Mouse (Mus musculus) cerebellum, adult 11 months (tissue): ENCODE measurements around the gene Ldlrad3.

Source experiments
- DNase-seq: peaks from one replicate; pipeline ENCODE4 v3.0.0; 2022

Ldlrad3 gene

DNA sequence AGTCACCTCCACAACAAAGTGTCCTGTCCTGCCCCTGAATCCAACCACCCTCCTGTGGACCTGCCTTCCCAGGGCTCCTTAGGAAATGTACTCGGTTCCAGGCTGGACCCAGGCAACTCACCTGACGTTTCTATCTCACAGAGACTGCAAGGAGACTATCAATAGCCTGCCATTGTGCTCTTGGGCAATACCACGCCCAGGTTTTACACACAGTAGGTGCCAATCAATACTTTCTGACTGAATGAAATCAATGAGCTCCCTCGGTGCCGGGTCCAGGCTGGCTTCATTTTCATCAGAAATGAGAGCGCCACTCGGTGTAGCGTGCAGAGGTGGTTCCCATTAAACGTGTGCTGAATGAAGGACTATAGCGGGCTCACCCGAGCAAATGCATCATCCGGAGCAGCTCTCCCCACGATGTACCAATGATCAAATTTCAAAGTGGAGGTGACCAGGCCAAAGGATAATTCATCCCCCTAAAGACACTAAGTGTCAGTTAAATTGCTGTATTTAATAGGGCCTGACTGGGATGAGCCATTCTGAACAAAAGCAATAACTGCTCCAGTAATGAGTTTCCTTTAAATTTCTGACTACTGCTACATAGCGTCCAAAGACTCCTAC lies 43.4 kb downstream of the Ldlrad3 start:
- DNase-seq: no peak

DNA sequence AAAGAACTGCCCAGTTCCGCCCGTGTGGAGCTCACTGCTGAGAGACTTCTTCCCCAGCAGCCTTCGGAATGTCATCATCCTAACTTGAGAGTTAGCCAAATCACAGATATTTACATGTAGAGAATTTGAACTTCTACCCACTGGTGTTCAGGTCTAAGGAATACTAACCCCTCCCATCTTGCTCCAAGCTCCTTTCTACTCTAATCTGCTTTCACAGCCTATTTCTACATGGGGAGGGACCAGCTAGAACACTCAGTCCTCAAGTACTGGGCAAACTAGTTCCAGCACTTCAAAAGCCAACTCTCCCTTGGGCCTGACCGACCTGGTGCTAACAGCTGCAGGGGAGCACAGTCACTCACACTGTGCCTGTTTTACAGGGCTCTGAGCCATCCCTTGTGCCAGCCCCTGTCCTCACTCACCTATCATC lies 44.0 kb downstream of the Ldlrad3 start:
- no peak for DNase-seq

DNA sequence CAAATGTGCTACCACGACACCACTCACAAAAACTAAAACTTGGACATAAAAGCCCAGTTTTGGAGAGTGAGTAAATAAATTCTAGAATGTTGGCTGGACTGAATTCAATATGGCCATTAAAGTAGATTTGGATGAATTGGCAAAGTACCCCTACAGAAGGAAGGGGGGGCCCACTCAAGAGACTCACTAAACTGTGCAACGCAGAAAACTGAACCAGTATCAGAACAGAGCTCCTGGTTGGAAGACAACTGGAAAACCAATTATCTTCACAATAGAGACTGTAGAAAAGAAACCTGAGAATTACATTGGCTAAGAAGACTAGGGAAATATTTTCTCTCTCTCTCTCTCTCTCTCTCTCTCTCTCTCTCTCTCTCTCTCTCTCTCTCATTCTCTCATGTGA lies 45.0 kb downstream of the Ldlrad3 start:
- no peak for DNase-seq

DNA sequence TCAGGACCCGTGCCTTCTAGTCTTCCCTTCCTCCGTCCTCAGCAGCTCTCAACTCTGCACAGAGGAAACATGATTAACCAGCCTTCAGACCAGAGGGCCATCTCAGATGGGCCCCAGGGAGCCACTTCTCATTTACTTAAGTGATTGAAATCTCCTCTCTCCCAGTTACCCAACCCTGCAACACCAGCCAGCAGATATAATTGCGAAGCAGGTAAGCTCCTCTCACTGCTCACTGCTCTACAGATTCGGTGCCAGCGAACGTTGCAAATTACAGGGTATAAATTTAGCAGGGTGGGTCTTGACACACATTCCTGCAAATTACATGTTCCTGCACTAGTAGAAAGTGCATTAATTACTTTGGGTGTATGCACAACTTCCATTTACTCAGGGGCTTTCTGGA lies 48.3 kb downstream of the Ldlrad3 start:
- no peak for DNase-seq

DNA sequence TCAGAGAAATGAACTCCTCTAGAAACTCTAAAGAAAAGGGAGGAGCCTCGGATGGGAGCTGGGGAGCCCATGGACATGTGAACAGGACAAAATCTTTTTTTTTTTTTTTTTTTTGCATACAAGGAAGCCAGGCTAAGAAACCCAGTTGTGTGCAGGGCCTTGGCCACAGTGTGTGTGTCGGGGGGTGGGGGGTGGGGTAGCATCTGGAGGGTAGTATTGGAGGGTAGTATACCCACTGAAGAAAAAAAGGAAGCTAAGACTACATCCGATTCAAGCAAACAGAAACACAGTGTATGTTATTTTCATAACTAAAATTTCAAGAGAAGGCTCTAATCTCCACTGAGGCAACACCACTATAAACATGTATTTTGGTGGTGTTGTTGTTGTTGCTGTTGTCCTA lies 50.0 kb downstream of the Ldlrad3 start:
- no peak for DNase-seq

DNA sequence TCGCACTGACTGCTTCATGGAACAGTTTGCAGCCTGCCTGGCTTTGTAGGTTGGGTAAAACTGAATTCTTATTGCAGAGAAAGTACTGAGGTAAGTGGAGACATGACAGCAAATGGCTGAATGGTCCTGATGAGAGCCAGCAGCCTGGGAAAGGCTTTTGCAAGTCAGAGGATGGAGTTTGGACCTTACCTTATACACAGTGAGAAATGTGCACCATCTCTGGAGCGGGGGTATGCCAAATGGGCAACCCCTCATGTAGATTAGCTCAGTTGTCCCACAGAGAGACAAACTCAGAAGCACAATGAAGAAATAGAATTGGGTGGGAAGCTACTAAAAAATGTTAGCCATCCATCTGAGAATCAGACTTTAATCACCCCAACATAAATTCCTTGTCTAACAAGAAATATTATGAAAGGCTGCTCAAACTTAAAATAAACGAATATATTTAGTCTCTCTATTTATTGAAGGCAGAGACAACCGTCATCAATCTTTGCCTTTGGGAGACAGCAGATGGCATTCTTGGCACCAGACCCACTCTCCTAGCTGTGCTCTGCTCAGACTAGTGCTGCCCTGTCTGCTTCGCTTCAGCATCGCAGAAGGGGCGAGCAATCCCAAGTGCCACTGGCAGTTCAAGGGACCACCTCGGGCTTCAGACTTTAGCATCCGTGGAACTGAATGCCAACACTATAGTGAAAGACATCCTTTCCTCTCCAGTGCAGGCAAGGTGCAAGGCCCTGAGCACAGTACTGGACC lies 51.5 kb downstream of the Ldlrad3 start:
- DNase-seq: peak; percentile 87

DNA sequence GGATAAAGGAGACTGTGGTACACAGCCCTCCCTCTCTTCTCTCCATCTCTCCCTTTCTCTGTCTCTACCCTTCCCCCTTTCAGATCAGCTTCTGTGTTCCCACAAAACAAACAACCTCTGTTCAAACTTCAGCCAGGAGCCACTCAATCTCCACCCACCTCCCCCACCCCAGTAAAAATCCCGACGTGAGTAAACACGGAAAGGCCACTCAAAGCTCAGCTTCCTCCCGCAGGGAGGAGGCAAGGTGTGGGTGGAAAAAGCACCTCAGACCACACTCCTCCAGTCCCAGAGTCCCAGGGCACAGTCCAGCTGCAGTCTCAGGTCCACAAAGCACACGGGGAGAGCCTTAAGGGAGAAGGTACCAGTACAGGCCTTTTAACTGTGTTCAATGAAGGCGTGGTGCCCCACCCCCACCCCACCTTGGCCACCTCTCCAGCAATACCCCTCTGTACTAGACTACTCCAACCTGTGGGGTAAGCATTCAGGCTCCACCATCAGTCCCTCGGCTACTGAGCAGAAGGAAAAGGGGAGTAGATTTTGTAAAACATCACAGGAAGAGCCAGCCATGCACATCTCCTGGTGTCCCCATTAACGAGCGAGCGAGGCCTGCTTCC lies 53.1 kb downstream of the Ldlrad3 start:
- DNase-seq: no peak

DNA sequence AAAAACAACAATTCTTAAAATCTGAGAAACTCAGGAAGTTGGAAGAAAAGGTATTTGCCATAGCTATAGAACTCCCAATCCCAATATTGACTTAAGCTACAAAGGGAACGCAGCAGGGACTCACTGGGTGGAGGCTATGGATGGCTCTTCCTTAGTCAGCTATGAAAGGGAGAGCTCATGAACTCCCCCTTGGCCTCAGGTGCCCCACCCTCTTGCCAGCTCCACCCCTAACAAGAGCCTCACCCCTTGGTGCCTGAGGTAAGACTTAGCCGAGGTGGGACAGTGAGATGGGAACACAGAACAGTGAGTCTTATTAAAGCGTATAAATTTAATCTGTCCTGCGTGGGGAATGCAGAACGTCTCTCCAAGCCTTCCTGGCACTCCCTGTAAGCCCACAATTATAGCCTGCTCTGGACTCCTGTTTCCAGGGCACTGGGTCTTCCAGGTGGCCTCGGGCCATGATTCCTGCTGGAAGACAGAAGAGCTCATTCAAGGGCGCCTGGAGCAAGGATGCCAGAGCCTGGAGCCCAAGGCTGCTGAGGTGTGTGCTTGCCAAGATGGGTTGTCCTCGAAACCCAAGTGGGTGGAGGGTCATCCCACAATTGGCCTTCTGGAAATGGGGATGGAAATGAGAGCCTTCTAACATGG lies 55.9 kb downstream of the Ldlrad3 start:
- peak; percentile 61 for DNase-seq

DNA sequence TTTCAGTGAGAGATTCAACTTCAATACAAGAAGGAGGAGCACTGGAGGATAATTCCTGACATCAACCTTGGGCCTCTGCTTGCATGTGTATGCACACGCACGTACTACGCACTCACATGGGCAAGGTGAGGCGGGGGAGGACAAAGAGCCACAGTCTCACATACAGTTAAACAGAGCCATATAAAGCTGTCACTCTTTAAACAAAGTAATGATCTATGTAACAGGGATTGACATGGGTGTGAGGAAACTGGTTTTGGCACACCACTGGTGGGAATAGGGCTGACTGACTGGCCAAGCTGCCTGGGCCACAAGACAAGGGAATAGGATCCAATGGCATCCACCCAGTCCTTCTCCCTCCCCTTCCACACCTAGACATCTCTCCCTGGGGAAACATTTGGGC lies 57.0 kb downstream of the Ldlrad3 start:
- no peak for DNase-seq

DNA sequence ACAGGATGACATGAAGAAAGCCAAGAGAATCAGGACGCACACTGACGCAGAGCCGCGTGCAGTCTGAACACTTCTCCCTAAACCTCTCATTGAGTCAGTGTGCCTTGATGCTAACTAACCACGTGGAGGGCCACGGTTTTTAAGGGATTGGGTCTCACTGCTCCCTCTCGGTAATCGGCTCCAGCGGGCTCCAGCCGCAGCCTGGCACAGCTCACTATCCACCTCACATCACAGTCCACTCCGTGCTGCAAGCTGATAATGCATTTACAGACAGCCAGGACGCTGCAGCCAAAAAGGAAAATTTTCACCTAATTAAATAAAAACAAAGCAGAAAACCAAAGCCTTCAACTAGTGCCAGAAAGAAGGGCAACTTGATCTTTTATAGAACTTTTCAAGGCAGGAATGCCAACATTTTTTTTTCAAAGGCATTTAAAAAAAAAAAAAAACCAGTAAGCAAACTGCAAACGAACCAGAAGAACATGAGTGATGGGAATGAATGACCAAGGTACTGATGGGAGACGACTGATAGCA lies 57.6 kb downstream of the Ldlrad3 start:
- DNase-seq: no peak

DNA sequence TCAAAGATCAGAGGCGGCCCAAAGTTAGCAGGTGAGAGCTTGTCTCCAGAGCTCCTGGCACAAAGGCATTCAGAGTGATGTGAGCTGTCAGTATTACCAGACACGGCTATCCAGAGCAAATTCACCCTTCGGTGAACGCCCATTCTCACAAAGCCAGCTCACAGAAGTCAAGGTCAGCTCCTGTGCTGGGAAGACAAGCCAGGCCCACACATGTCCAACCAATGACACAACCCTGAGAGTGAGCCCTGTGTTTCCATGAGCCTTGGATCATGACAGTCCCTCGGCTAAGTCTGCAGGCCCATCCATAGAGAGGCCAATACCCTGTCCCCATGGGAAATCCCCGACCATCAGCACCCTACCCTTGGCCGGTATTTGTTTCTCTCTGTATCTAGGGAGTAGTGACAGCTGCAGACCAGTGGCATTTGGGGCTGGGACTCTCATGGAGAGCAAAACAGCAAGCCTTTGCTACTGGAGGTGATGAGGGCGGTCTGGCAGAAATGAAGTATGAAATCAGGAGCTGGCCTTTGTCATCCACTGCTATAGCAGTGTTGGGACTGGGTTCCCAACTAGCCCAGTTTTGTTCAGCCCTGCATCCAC lies 58.3 kb downstream of the Ldlrad3 start:
- no peak for DNase-seq

DNA sequence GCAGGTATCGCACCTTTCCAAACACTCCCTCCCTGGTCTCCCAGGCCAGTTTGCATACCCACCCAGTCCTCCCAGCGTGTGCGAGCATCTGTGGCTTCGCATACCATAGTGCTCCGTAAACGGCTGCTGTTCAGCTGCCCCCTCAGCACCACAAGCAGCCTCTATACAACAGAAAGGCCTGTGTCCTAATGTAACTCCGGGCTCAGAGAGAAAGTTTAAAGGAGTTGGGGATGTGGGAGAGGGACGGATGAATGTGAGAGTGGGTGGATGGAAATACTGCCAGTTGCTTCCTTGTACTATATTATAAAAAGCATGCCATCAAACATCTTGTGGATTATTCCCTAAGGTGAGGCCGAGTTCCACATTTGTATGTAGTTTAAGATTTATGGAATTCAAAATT lies 59.0 kb downstream of the Ldlrad3 start:
- DNase-seq: no peak

DNA sequence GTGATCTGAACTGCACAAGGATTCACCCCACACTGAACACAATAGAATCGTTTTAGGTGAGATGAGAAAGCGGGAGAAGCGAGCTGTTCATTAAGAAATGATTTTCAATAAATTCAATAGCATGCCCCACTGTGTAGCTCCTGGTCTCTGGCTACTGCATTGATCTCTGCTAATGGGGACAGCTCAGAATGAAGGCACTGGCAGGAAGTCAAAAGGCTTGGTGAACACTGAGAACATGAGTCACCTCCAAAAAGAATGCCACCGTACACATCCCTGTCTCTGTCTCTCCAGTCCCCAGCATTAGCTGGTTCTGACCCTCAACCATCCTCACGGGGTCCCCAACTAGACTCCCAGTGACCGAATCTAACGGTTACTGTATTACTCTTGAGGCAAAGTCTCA lies 60.1 kb downstream of the Ldlrad3 start:
- no peak for DNase-seq

DNA sequence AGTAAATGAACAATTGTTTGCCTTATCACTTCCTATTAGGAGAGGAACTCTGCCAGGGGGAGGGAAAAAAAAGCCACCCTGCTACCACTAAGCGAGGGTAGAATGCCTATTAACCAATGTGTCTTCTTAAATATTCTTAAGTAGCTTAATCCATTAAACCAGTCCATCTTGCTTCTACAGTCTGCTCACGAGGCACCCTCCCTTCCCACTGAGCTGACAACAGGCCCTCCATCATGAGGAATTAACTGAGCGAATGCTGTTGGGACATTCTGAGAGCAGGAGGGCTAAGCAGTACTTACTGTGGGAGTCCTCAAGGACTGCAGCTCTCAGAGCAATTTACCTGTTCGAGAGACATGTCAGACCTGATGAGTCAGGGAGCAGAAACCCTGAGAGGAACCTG lies 61.1 kb downstream of the Ldlrad3 start:
- no peak for DNase-seq

DNA sequence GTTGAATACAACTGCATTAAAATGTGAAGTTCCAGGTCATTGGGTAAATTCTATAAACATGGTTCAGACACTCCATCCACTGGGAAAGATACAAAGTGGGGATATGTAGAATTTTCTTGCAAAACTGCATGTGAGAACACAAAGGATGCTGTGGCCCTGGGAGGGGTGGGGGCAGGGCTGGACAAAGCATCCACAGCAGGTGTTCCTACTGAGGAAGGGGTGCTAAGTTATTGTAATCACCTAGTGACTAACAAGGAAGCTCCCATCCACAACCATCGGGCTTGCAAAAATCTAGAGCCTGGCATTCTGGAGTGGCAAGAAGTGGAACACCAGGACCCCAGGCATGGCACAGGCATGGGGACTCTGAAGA lies 64.1 kb downstream of the Ldlrad3 start:
- no peak for DNase-seq

DNA sequence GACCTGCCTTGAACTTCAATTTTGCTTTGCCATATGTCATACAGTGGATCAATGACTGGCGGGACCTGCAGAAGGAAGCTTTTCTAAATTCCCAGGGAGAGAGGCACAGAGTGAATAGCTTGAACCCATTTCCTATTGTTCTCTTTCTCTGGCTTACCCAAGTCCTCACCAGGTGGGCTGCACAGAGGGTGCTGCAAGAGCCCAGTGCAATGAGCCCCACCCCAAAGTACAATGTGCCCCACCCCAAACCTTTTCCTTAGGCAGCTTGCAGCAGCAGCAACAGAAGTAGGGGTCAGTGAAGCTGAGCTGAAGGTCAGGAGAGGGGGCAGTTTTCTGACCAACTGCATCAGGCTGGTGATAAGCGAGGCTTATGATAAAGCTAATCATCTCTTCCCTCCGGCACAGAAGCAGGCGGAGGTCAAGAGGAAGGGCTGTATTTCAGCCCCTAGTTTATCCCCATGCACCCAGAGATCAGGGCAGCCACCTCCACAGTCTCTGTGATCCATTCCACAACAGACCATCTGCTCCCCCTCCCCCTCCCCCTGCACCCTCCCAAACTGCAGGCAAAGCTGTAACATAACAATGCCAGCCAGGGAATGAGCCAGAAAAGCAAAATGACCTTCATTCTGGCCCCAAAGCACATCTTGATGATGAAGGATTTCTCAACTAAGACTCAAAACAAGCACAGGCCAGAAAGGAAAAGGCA lies 64.6 kb downstream of the Ldlrad3 start:
- peak; percentile 45 for DNase-seq

DNA sequence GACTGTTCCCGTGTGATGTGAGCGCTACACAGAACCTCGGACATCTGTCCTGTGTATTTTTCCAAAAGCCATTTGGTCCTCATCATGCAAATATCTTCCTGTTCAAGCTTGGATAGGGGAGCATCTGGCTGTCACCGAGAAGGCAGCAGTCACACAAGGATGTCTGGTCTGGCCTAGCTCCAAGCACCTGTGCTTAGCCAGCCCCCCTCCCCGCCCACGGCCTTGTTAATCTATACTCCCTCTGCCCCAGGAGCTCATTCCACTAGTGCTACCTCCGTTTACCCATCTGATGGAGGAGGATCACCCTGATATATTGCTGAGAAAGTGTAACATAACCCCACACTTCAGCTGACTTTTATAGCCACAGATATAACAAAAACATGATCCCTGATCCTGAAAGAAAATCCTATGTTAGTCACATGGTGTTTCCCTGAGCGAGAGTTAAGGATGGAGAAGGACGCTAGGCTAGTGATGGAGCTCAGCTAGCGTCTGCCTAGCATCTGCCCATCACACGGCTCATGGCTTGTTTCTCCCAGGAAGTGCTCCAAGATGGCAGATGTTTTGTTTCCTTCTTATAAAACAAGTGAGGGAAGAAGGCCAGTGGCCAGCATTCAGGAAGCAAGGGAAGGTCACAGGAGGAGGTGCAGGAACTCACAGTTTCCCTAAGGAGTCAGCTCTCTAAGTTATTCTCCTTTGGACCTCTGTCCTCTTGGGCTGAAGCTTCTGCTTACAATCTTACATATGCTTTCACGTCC lies 66.3 kb downstream of the Ldlrad3 start:
- no peak for DNase-seq

DNA sequence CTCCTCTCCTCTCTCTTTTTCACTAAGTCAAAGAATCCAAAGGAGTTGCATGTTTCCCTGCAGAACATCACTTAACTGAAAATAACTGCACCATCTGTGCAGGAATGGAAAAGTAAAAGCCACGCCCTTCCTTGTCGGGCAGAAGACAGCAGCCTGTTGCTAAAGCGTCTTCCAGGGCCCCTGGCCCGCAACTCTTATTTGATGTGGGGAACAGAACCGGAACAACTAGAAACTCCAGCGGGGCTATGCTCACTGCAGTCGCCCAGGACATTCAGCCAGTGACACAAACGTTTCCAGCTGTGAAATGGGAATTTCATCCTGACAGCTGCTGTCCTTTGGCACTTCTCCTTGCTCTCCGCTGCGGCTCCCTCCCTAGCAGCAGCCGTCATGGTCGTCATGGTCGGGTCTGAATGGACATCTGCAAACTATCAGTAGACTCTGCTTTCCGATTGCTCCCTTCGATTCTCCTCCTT lies 67.2 kb downstream of the Ldlrad3 start:
- DNase-seq: no peak

DNA sequence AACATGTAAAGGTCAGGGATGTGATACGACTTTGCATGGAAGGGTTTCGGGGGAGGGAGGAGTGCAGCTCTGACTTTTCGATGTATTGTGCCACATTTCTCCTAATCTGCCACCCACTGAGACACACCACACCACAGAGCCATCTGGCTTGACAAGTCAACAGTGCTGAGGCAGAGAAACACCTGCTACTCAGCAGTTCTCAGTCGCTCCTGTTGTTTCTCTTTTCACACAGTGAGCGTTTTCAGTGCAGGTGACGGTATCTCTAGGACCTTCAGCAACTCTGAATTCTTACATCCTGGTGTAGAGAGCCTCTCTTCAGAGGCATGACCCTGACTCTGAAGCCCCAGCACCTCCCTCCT lies 68.8 kb downstream of the Ldlrad3 start:
- DNase-seq: no peak

DNA sequence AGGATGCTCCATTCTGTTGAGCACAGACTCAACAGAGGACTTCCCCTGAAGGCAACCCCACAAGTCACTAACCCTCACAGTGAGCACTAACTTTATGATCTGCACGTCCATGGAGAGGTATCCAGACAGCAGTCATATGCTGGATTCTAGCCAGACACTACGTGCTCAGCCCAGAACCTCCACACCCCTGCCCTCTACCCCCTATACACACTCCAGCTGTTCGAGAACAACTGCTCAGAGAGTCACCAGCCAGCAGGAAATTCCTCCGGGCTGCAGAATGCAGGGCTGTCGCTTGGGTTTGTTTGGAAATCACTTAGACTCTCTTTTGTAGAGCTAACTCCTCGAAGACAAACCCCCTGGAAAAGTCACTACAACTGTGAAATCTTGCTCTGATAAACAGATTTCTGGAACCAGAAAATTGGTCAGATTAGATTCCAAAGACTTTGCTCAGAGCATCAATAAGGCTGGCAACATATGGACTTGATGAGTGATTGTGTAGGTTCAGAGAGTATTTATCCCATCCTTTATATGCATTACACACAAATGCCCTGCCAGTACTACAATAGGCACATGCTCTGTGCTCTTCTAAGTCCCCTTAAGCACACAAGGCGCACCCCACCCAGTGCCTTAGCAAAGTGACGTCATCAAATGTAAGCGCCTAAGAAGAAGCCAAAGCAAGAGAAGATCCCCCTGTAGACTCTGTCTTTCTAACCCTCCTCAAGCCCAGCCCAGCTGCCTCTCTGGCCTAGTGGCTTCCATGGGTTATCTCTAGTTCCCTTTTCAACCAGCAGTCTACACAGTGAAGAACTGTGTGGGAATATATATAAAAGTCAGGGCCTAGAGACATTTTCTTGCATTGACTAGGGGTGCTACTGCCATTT lies 69.4 kb downstream of the Ldlrad3 start:
- DNase-seq: no peak

DNA sequence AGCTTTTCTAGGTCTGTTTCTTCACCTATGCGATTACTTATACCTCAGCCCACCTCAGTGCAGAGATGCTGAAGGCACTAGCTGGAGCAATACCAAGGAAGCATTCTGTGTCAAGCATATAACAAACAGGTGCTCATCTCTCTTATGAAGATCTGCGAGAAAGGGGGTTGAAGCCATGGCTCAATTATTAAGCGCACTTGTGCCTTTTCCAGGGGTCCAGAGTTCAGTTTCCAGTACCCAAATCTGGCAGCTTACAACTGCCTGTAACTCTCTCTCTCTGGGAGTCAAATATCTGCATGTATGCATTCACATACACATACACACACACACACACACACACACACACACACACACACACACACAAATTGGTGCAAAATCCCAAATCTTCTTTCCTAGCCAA lies 72.4 kb downstream of the Ldlrad3 start:
- no peak for DNase-seq
